In the genomic region with DNA sequence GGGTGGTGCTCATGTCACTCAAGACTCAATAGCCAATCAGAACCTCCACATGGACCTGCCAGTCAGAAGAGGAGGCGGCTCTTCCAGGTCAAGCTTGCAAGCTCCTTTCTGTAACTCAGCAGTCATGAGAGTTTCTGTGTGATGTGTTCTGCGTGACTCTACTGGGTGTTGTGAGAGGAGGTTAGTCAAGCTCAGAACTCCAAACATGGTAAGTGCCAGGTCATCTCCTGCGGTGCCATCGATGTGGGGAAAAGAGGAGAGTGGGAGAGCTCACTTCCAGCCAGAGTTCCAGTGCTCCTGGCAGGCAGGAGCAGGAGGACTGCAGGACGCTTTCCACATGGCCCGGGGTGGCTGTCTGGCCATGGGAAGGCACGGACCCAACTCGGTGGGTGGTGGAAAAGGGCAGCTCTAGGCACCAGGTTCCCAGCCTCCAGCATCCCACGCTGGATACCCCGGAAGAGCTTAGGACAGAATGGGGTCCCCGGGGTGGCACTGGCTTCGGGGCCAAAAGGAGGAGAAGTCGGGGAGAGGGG, we compare ENCODE assay signal across 9 mouse cellular contexts. TPM values are rescaled to one million over a fixed set of nuclear protein-coding genes. Genes with fewer than 3 reads are reported as not detected.
DNase-seq lines count a peak whose midpoint lies in the region; ATAC-seq and TF ChIP-seq lines count a peak whose summit lies in the region.
"Not testable (repeated sequence)": the region's sequence is repeated elsewhere in the genome, so short reads cannot be mapped to it uniquely, and the experiment has no call there.
"Had no signal": no experiment of that assay in that cellular context is flagged by ENCODE, and none has a peak within 500 bp of the region (broad histone marks: within the 10 kb centered on the region; RNA-seq: fewer than 3 reads in every experiment).

A gene (plus strand): TSS at position 51 of the 533 bp plus-strand sequence.

- peak within 1 kb of the TSS; percentile 26 for H3K4me3 ChIP-seq in C2C12 (ENCODE audit: insufficient read depth, poor library complexity, severe bottlenecking)
- peak within 1 kb of the TSS; percentile 42 for H3K4me3 ChIP-seq in embryonic fibroblast, embryonic 13.5 days (ENCODE audit: insufficient read depth, low read length)
- not testable (repeated sequence) for H3K4me3 ChIP-seq in hindbrain, embryonic 11.5 days (ENCODE audit: low read depth, low read length)
- H3K4me3 ChIP-seq in kidney, embryonic 15.5 days (replicated peaks) = peak within 1 kb of the TSS; percentile 35
- H3K4me3 ChIP-seq in liver, embryonic 15.5 days (replicated peaks) = peak within 1 kb of the TSS; percentile 17; the same call in 1 of the 2 replicates
- peak within 1 kb of the TSS; percentile 12; the same call in 1 of the 2 replicates for H3K4me3 ChIP-seq in neural tube, embryonic 13.5 days

- H3K9me3 ChIP-seq in hindbrain, embryonic 11.5 days (ENCODE audit: control insufficient read depth, low read length); kidney, embryonic 15.5 days (replicated peaks); liver, embryonic 15.5 days (replicated peaks); neural tube, embryonic 13.5 days: not testable (repeated sequence)

- not testable (repeated sequence) for H3K27ac ChIP-seq in embryonic fibroblast, embryonic 13.5 days (ENCODE audit: insufficient read depth, low read length); hindbrain, embryonic 11.5 days (ENCODE audit: low read depth, low read length); kidney, embryonic 15.5 days; liver, embryonic 15.5 days (replicated peaks); neural tube, embryonic 13.5 days (replicated peaks)

- not testable (repeated sequence) for H3K9ac ChIP-seq in hindbrain, embryonic 11.5 days (ENCODE audit: low read depth, low read length); kidney, embryonic 15.5 days; liver, embryonic 15.5 days; neural tube, embryonic 13.5 days

- H3K79me3 ChIP-seq in C2C12 (ENCODE audit: low read depth) = not testable (repeated sequence)

- 59% methylated on average over 6 of the region's 13 CpGs for WGBS in hindbrain, embryonic 11.5 days
- WGBS in kidney, embryonic 15.5 days = 56% methylated on average over 11 of the region's 13 CpGs
- WGBS in liver, embryonic 15.5 days (ENCODE audit: insufficient replicate concordance) = 38% methylated on average over 11 of the region's 13 CpGs
- 49% methylated on average over 12 of the region's 13 CpGs for WGBS in neural tube, embryonic 13.5 days

- peak; percentile 10 for DNase-seq in cerebellum, adult 11-12 months
- not testable (repeated sequence) for DNase-seq in heart, adult 8-10 months (ENCODE audit: low spot score)
- DNase-seq in hindbrain, embryonic 11.5 days (ENCODE audit: low spot score) = peak; percentile 0

- TF ChIP-seq CTCF in C2C12 (IDR thresholded peaks at IDR 0.05; ENCODE audit: control insufficient read depth, insufficient read depth, insufficient read length); embryonic fibroblast, embryonic 13.5 days (IDR thresholded peaks at IDR 0.05; ENCODE audit: borderline replicate concordance, insufficient read depth, low read length): not testable (repeated sequence)

- not testable (repeated sequence) for H3K79me2 ChIP-seq in C2C12 (ENCODE audit: control insufficient read depth, insufficient read depth)

- H3K4me1 ChIP-seq in embryonic fibroblast, embryonic 13.5 days (ENCODE audit: control insufficient read depth, insufficient read depth, low read length); hindbrain, embryonic 11.5 days (replicated peaks; ENCODE audit: control insufficient read depth, insufficient read depth, low read length); kidney, embryonic 15.5 days; liver, embryonic 15.5 days (replicated peaks); neural tube, embryonic 13.5 days (replicated peaks): not testable (repeated sequence)

- not testable (repeated sequence) for TF ChIP-seq POLR2A in embryonic fibroblast, embryonic 13.5 days (IDR thresholded peaks at IDR 0.05; ENCODE audit: low read depth, low read length)

- ATAC-seq in hindbrain, embryonic 11.5 days (ENCODE audit: low FRiP score); kidney, embryonic 15.5 days (replicated peaks; ENCODE audit: low FRiP score); liver, embryonic 15.5 days (ENCODE audit: insufficient read depth); neural tube, embryonic 13.5 days (ENCODE audit: low read depth): not testable (repeated sequence)

- not testable (repeated sequence) for H3K27me3 ChIP-seq in C2C12 (ENCODE audit: control insufficient read depth, insufficient read depth, insufficient read length); hindbrain, embryonic 11.5 days (ENCODE audit: control insufficient read depth, insufficient read depth, low read length); kidney, embryonic 15.5 days; liver, embryonic 15.5 days; neural tube, embryonic 13.5 days

- not testable (repeated sequence) for H3K4me2 ChIP-seq in hindbrain, embryonic 11.5 days (replicated peaks; ENCODE audit: low read depth, low read length); liver, embryonic 15.5 days; neural tube, embryonic 13.5 days
- H3K4me2 ChIP-seq in kidney, embryonic 15.5 days = peak within 1 kb of the TSS; percentile 32; the same call in 1 of the 2 replicates

- not testable (repeated sequence) for H3K36me3 ChIP-seq in C2C12 (ENCODE audit: control insufficient read depth, insufficient read depth); hindbrain, embryonic 11.5 days (ENCODE audit: control insufficient read depth, insufficient read depth, low read length); kidney, embryonic 15.5 days; liver, embryonic 15.5 days (replicated peaks); neural tube, embryonic 13.5 days

- H3ac ChIP-seq in C2C12 (ENCODE audit: control insufficient read depth, insufficient read length, low read depth) = not testable (repeated sequence)

RNA-seq across cellular contexts. Expression of the gene that starts here (rescaled TPM):
- polyA plus RNA-seq in C2C12 (2012; fragmentation: generic; extraction: Trizol) = 0.78 TPM
- polyA plus RNA-seq in embryonic fibroblast, embryonic 13.5 days (2011; ENCODE audit: insufficient read length, low read depth, missing spikeins) = 3.0 and 3.4 TPM in 2 replicates
- total RNA-seq in heart, adult 8-10 months (2022) = 10 to 100 TPM; 40.3 to 72.5 (median 64.0) TPM
- 1.6 and 3.8 TPM in 2 replicates for polyA plus RNA-seq in hindbrain, embryonic 11.5 days (2014; fragmentation: Nextera tagmentation; extraction: Ambion mirVana)
- 3.2 and 3.7 TPM in 2 replicates for polyA plus RNA-seq in kidney, embryonic 15.5 days (2015; fragmentation: Nextera tagmentation; extraction: Ambion mirVana)
- polyA plus RNA-seq in liver, embryonic 15.5 days (2015; fragmentation: Nextera tagmentation; extraction: Ambion mirVana) = 0.97 and 1.2 TPM in 2 replicates
- 2.3 and 3.1 TPM in 2 replicates for polyA plus RNA-seq in neural tube, embryonic 13.5 days (2015; fragmentation: Nextera tagmentation; extraction: Ambion mirVana)
- total RNA-seq: granulocyte monocyte progenitor cell, adult 5-6 weeks had no signal
